Mouse (Mus musculus) lung, postnatal 14 days (tissue): ENCODE data around the gene Jmjd7.

Source experiments
- DNase-seq: peaks from one replicate; pipeline ENCODE4 v3.0.0; 2021

The Jmjd7 gene

GRCm38 (mm10) chr2:120062248-120062647, 35.0 kb downstream of the Jmjd7 start:
- DNase-seq = no peak

GRCm38 (mm10) chr2:120064639-120065038, 37.4 kb downstream of the Jmjd7 start:
- DNase-seq = no peak

DNA sequence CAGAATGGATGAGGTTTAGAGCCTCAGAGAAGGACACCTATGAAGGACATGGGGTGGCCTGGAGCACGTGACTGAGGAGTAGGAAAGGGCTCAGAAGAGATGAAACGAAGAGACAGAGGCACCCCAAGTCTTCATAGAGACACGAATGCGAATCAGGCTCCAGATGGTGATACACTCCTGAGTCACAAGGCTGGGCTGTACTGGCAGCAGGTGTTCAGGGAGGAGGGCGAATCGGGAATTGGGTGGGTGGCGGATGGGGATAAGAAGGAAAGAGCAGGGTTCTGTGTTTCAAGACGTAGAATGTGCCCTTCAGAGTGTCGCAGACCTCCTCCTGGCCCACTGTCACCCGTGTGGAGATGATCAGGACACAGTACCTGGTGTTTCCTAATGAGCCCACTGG, 38.0 kb downstream of the Jmjd7 start:
- DNase-seq = no peak

- peak; percentile 53 for DNase-seq
Observed at GRCm38 (mm10) chr2:120066224-120066623, 38.9 kb downstream of the Jmjd7 start.

- peak; percentile 45 for DNase-seq
Observed at GRCm38 (mm10) chr2:120068555-120069465, 41.5 kb downstream of the Jmjd7 start.

DNA sequence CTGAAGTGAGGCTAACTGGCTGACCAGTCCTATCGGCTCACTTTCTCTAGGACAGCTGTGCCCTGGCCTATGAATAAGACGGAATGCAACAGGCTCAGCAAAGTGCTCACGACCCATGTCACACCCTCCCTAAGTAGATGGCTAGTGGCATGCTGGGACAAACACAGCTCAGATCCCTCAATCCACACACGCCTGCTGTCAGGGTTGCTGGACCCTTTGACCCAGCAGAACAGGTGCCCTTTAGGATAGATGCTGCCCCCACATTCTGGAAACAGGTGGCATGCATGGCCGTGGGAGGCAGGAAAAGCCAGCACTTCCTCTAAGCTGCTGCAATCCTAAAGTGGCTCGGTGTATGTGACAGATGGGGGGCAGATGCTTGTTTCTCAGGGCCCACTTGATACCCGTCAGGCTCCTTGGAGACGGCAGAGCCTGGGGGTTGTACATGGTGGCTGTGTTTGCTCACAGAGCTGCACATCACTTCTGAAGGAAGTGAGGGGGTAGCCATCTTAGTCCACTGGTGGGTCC, 42.2 kb downstream of the Jmjd7 start:
- no peak for DNase-seq

DNA sequence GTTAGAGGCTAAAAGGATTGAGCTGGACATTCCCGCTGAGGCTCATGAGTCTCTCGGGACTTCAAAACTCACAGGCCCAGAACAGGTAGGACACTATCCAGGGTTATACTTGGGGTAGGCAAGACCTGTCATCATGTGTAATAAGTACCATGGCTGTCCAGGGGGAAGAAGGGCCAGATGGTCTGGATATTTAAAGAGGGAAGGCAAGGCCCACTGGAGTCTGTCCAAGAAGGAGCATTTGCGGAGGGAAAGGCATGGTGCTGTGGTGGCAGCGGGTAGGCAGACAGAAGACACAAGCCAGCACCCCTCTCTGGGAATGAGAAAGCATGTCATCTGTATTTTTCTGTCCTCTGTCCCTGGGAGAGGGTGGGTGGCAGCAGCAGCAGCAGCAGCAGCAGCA, 46.8 kb downstream of the Jmjd7 start:
- no peak for DNase-seq

GRCm38 (mm10) chr2:120076076-120076705, 48.9 kb downstream of the Jmjd7 start:
- DNase-seq = peak; percentile 66
